Mouse (Mus musculus): Measurements from ENCODE around the gene Mki67.
A peak's percentile ranks its signal among the peaks of the same experiment; 100 is the strongest.

DNA sequence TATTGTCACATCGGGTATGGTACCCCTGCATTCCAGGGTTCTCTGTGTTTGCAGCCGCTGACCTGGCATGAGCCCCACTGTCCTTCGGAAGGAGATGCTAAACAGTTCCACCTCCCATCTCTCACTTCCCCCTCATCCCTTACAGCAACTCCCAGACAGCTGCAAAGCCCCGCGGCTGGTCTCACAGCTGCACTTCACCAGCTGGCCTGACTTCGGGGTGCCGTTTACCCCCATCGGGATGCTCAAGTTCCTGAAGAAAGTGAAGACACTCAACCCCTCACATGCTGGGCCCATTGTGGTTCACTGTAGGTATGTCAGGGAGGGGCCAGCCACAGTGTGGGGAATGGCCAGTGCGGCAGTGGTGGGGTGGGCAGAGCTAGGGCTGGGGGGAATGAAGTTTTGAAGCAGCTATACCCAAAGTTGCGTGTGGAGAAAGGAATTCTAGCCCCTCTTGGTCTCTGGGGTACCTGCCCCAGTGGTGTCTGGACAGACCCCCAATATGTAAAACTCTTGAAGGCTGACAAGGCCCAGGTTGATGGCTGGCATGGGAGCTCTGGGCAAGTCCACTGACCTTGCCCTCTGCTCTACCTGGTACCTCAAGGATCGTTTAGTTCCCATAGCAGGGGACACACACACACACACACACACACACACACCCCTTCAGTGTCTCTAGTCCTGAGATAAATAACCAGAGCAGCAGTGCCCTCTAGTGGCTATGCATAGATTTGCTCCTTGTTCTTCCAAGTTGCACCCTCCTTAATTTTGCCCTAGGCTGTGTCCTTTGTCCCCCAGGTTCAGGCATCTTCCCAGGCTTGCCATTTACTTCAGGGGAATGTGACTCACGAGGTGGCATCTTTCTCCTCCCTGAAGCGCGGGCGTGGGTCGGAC is 47.1 kb downstream of the Mki67 start:
- TF ChIP-seq CTCF (IDR thresholded peaks at IDR 0.05; ENCODE audit: low read depth) (peak; percentile 76), EP300 (IDR thresholded peaks at IDR 0.05; ENCODE audit: low read depth) (no peak)

Data from heart, postnatal 0 days (tissue).